Mouse (Mus musculus) induced T-regulatory cell, adult 2 months (primary cell): ENCODE data around the gene Enpp1.
"Not testable (repeated sequence)": the region's sequence is repeated elsewhere in the genome, so short reads cannot be mapped to it uniquely, and the experiment has no call there.

ENCODE experiments used
- DNase-seq: peaks from one replicate; pipeline ENCODE4 v3.0.0-alpha.2; 2012; ENCODE audit warnings: low read depth

Enpp1 gene

GRCm38 (mm10) chr10:24638306-24639070 lies 73.5 kb downstream of the Enpp1 start:
- peak; percentile 55 for DNase-seq

GRCm38 (mm10) chr10:24636986-24637385 lies 75.0 kb downstream of the Enpp1 start:
- peak; percentile 25 for DNase-seq

- DNase-seq, result peak; percentile 81
Observed at GRCm38 (mm10) chr10:24635884-24636283, 76.1 kb downstream of the Enpp1 start.

GRCm38 (mm10) chr10:24635331-24635815 lies 76.6 kb downstream of the Enpp1 start:
- DNase-seq, result peak; percentile 70

DNA sequence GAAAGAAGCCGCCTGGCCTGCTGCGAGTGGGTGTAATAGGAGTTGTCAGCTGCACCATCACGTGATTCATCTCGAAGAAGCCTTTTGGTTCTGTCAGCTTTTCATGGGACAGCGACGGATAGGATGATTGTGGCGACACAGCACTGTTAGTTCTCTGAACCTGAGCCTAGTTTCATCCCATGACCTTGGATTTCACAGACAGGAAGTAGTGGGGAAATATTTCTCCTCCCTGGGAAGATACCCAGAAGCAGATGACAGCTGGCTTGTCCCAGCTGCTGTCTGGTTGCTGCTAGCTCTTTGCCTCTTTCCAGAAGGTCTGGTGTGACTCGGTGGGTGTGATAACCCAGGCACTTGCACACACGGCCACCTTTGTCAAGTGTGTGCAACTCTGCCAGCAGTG lies 77.7 kb downstream of the Enpp1 start:
- DNase-seq, result peak; percentile 22

DNA sequence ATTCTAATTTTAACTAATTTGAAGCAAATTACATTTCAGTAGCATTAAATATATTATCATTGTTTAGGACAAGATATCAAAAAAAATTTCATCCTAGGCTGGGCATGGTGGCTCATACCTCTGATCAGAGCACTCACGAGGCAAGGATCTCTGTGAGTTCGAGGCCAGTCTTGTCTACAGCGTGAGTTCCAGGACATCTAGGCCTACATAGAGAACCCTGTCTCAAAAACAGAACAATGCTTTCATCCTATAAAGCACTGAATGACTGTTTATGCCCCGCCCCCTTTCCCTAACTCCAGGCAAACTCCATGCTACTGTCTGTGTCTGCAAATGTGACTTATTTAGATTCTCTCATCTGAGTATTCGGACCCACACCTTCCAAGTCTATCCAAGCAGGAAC lies 80.8 kb downstream of the Enpp1 start:
- DNase-seq, result no peak

DNA sequence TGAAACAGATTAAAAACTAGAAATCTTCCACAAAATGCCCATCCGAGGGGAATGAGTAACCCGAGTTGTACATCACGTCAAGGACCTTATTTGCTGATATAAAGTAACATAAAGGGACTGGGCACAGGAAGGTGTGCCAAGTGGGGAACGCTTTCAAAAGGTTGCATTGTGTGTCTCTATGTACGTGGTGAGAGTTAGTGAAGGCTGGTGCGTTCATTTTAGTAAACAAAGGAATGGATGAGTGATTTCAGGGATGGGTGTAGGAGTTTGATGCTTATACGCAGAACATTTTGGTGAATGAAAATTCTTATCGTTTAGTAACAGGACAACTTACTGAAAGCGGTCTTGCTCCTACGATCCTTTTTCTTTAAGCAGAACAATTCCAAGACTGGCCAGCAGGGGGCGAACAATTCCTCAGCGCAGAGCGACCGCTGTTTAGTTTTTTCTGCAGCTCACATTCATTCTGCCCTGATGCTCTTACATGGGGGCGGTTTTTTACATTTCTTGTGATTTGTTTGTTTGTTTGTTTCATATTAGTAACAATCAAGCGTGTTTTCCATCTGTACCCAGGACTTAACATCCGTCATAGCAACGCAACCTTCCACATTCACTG lies 81.4 kb downstream of the Enpp1 start:
- DNase-seq, result peak; percentile 84

- DNase-seq, result no peak
Observed at GRCm38 (mm10) chr10:24629086-24629720, 82.8 kb downstream of the Enpp1 start.

DNA sequence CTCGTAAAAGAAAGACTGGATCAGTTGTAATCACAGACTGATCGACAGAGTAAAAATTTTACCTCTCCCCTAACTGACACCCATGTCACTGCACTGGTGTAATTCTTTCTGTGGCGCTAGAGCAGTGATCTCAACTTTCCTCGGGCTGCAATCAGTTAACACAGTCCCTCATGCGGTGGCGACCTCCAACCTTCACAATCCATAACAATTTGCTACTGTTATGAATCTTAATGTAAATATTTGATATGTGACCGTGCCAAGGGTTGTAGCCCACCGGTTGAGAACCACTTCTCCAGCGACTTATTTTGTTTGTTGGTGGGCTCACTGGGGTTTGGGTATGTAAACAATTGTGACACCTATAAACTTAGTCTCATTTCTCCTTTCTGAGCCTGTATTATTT lies 83.5 kb downstream of the Enpp1 start:
- DNase-seq, result no peak

DNA sequence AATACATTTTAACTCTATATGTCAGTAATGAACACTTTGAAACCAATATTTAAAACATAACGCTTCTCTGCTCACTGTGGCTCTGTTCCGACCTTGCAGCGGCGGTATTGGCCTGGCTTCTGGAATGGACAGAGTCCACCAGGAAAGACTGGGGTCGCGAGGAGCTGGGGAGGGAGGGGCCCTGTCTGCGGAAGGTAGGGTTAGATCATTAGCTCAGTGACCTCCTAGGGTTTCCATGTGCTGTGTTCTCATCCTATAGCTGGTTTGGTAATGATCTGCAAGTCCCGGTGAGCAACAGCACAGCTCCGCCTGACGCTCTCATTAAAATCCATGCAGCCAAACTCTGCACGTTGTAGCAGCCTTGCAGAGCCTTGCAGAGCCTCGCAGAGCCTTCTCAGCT lies 84.7 kb downstream of the Enpp1 start:
- no peak for DNase-seq

- peak; percentile 93 for DNase-seq
Observed at GRCm38 (mm10) chr10:24625060-24625701, 86.8 kb downstream of the Enpp1 start.

DNA sequence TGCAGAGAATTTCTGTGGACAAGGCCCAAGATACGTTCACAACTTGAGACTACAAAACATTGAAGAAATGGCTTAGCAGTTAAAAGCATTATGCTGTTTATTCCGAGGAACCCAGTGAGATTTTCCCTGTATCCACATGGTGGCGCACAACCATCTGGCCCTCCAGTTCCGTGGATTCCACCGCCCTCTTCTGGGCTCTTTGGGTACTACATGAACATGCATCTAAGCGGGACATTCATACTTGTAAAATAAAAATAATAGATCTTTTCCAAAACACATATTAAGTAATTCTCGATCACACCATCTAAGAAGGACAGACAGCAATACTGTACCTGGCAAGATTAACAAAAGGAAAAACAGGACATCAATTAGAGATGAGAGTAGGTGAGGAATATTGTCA lies 89.4 kb downstream of the Enpp1 start:
- DNase-seq, result peak; percentile 95

DNA sequence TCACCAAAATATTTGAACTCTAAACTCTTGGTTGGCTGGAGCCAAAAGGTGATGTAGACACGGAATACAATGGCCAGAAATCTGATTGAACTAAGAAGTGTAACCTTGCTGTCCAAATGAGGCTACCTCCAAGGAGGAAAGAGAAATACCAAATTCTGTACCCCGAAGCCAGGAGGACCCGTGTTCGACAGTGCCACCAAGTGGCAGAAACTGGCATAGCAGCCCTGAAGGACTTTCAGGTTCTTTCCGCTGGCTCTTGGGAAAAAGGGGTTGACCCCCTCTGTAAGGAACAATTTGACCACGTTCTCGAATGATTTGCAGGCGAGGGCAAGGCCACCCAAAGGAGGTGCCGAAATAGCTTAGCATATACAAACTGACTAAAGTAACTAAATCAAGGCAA lies 90.4 kb downstream of the Enpp1 start:
- peak; percentile 85 for DNase-seq

DNA sequence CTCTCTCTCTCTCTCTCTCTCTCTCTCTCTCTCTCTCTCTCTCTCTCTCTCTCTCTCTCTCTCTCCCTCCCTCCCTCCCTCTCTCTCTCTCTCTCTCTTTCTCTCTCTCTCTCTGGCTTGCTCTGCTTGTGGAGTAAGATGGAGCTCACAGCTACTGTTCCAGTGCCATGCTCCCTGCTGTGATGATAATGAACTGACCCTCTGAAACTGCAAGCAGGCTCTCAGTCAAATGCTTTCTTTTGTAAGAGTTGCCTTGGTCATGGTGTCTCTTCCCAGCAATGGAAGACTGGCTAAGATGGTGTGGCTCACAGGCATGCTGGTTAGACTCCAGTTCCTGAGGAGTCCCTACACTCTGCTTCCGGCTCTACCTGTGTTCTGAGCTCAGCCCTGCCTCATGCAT lies 95.4 kb downstream of the Enpp1 start:
- DNase-seq, result not testable (repeated sequence)

DNA sequence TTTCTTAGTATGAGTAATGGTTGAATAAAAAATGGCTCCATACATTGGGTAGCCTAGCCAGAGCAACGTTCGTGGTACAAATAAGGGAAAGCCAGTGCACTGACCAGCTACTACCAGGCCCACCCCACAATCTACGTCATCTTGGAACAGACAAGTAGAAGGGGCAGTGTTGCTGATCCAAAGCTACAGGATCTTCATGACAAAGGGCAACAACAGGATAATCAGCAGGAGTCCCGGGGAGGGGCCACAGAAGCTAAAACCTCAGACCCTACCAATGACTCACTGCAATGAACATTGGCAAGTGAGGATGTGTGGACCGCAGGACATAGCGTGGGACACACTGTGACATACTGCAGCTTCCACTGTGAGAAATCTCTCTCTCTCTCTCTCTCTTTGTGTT lies 96.2 kb downstream of the Enpp1 start:
- DNase-seq, result no peak

- no peak for DNase-seq
Observed at GRCm38 (mm10) chr10:24614726-24615125, 97.2 kb downstream of the Enpp1 start.

GRCm38 (mm10) chr10:24609766-24610165 lies 102.2 kb downstream of the Enpp1 start:
- no peak for DNase-seq

GRCm38 (mm10) chr10:24609146-24609545 lies 102.8 kb downstream of the Enpp1 start:
- no peak for DNase-seq

DNA sequence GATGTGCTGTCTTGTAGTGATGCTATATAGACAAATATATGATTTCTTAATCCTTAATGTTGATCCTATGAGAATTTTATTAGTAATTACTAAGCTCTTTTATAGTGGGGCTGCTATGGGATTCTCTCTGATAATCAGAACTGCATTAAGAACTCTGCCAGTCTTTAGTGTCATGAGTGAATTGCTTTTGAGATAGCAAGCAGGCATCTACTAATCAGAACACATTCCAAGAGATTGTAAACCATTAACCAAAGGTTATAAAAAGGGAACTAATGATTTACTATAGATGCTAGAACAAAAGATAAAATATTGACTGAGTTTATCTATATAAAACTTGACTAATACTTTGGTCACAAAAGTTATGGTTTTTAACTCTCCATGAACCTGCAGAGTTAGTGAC lies 108.2 kb downstream of the Enpp1 start:
- DNase-seq, result no peak

DNA sequence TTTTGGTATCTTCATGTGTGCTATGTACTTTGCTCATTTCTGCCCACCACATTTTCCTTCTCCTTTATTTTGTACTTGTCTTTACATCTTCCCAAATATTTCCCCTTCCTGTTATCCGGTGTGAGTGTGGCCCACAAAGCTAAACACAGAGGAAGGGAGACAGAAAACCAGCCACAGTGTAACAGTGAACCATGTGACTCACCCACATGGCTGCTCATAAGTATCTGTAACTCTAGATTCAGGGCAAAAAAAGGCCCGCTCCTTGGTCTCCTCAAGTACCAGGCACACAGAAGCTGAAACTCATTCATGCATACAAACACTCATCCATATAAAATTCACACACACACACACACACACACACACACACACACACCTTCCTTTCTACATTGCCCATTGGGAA lies 108.9 kb downstream of the Enpp1 start:
- no peak for DNase-seq

DNA sequence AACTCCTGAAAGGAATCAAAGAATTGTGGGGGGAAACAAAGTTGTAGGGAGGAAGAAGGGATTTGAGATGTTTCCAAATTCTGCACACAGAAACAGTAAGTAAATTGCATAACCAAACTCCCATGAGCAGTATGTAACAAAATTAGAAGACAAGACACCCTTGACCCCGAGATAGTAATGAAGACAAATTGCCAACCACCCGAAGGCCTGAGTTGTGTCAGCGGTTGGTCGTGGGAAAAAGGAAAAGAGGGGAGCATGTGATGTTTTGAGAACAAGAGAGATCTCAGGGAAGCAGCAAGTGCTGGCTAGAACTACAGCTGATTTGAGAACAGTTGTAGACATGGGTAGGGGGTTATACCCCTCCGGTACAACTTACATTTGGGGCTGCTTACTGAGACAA lies 112.2 kb downstream of the Enpp1 start:
- DNase-seq, result no peak

- no peak for DNase-seq
Observed at GRCm38 (mm10) chr10:24598693-24599092, 113.3 kb downstream of the Enpp1 start.

- DNase-seq, result no peak
Observed at GRCm38 (mm10) chr10:24597789-24598188, 114.2 kb downstream of the Enpp1 start.
